ENCODE assay signal across 7 mouse cellular contexts in the genomic region with DNA sequence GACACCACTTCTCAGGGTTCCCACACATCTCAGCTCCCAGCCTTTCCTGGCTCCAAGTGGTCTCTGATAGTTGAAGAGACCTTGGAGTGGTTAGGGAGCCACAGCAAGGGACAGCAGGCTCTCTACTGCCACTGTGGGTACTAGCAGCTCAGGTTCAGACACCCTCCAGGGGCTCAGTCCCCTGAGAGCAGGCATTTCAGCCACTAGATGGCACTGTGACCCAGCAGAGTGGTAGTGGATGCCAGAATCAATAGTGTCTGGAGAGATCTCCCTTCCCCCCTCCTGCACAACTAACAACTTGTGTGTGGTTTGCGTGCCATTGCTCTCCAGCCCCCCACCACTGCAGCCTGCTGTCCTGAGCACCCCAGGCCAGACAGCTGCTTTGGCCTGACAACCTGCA.
DNase-seq lines count a peak whose midpoint lies in the region; ATAC-seq lines count a peak whose summit lies in the region.

No protein-coding gene starts in this region.

- WGBS in intestine, embryonic 16.5 days, result 0% methylated on average over 1 of the region's 1 CpGs
- 6% methylated on average over 1 of the region's 1 CpGs for WGBS in midbrain, embryonic 15.5 days

- H3K9ac ChIP-seq in intestine, embryonic 16.5 days (ENCODE audit: low read depth, low read length), result no peak overlapping the region
- H3K9ac ChIP-seq in midbrain, embryonic 15.5 days, result no peak overlapping the region

- peaks cover 7% of the 10 kb centered on the region; the same call in 1 of the 2 replicates for H3K27me3 ChIP-seq in intestine, embryonic 16.5 days (replicated peaks; ENCODE audit: control insufficient read depth, insufficient read depth, low read length)
- H3K27me3 ChIP-seq in midbrain, embryonic 15.5 days (replicated peaks), result no peaks in the 10 kb centered on the region

- ATAC-seq in intestine, embryonic 16.5 days, result peak; percentile 53; the same call in 1 of the 2 replicates
- ATAC-seq in midbrain, embryonic 15.5 days (replicated peaks), result peak; percentile 80

- H3K27ac ChIP-seq in intestine, embryonic 16.5 days (ENCODE audit: low read length), result no peak overlapping the region
- peak overlapping the region; percentile 62; the same call in 1 of the 2 replicates for H3K27ac ChIP-seq in midbrain, embryonic 15.5 days

- no peak overlapping the region for H3K4me3 ChIP-seq in intestine, embryonic 16.5 days (ENCODE audit: low read length)
- no peak overlapping the region for H3K4me3 ChIP-seq in midbrain, embryonic 15.5 days

- H3K4me2 ChIP-seq in intestine, embryonic 16.5 days (ENCODE audit: low read depth, low read length), result no peak overlapping the region
- no peak overlapping the region for H3K4me2 ChIP-seq in midbrain, embryonic 15.5 days

- no peaks in the 10 kb centered on the region for H3K36me3 ChIP-seq in intestine, embryonic 16.5 days (ENCODE audit: control insufficient read depth, insufficient read depth, low read length)
- no peaks in the 10 kb centered on the region for H3K36me3 ChIP-seq in midbrain, embryonic 15.5 days (replicated peaks)

- H3K4me1 ChIP-seq in intestine, embryonic 16.5 days (ENCODE audit: control insufficient read depth, insufficient read depth, low read length), result 0 out of 2 replicates have a peak, but pooled peaks cover 6% of the 10 kb centered on the region
- H3K4me1 ChIP-seq in midbrain, embryonic 15.5 days, result peaks cover 35% of the 10 kb centered on the region

- no peaks in the 10 kb centered on the region for H3K9me3 ChIP-seq in intestine, embryonic 16.5 days (ENCODE audit: control insufficient read depth, low read length)
- no peaks in the 10 kb centered on the region for H3K9me3 ChIP-seq in midbrain, embryonic 15.5 days

- DNase-seq in adrenal gland, adult 18-20 months (ENCODE audit: low spot score in 2 of 2), result peak; percentile 75 to 78
- peak; percentile 86 to 87 for DNase-seq in cerebellum, postnatal 4 days (ENCODE audit: low spot score in 2 of 2)
- peak; percentile 25 to 39 for DNase-seq in gastrocnemius, adult 8-10 months (ENCODE audit: low spot score in 2 of 2)
- peak; percentile 92 to 93 for DNase-seq in left cerebral cortex, postnatal 14 days (ENCODE audit: low spot score in 2 of 2)
- DNase-seq in spleen, postnatal 36 days (ENCODE audit: low spot score in 2 of 2), result peak; percentile 11 to 14

- intact Hi-C loops in left cerebral cortex, postnatal 14 days (cut with DNase I), result loop anchor here (5.0 to 10.0 kb wide), 4 partner anchors 116 to 1089 kb away; partner anchors contain the start of gene Crtac1

Comparison
In these comparisons a context has a peak if more than half of its experiments do, and no peak if none do; other contexts are left out.
1. DNase-seq: peak in every context shown above with its lines; median percentile 92 in left cerebral cortex, postnatal 14 days; 86 in cerebellum, postnatal 4 days; 76 in adrenal gland, adult 18-20 months; 32 in gastrocnemius, adult 8-10 months; 12 in spleen, postnatal 36 days.